Mouse (Mus musculus) fat pad, adult 2 months (tissue): Measurements from ENCODE around the gene Morc4.

Source experiments
- DNase-seq: peaks from one replicate; pipeline ENCODE4 v3.0.0-alpha.2; 2011; ENCODE audit warnings: low read depth, low spot score; ENCODE audit errors: extremely low read depth

Morc4 gene

DNA sequence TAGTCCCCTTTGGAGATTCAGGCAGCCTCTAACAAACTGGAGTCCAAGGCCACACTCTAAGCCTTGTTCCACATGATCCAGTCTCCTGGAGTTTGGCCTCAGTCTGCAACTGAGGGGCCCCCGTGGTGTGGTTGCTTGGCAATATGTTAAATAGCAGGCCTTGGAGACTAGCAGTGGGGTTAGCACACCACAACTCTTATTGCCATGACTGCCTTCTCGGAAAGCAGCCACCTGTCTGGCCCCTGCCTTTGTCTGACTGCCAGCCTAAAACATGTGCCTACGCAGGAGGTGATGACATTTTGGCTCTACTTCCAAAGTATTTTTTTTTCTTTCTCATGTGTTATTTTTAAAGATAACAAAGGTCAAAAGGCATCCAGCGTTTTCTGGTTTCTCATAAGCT is 63.4 kb downstream of the Morc4 start:
- DNase-seq: no peak

DNA sequence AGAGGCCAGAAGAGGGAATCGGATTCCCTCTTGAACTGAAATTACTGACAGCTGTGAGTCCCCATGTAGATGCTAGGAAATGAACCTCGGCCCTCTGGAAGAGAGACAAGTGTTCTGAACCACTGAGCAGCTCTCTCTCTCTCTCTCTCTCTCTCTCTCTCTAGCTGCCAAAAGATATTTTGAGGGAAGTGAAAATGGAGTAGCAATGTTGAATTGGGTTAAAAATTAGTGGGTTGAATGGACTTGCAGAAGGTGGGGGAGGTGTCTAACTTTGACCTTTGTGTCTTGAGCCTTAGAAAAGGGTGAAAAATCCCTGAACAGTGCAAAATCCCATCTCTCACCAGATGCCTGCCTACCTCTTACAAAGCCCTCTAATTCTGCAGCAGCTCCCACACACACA is 64.1 kb downstream of the Morc4 start:
- DNase-seq: no peak

DNA sequence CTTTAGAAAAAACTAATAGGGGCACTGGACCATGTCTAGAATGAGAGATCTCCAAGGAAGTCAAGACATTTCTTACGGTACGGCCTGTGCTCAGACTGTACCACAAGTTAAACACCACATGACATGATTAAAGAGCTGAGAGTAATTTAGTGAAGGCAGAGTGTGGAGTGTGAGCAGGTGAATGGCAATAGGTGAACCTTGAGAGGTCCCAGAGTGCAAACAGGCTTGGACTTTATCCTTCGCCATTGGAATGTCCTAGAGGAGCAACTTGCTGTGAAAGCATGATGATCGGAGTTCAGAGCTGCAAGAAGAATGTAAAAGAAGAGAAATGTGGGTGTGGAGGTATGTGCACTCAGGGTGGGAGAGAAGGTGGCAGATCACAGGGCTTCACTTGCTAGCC is 65.6 kb downstream of the Morc4 start:
- no peak for DNase-seq

- no peak for DNase-seq
Measured at GRCm38 (mm10) chrX:139803028-139803427, 68.4 kb downstream of the Morc4 start.

DNA sequence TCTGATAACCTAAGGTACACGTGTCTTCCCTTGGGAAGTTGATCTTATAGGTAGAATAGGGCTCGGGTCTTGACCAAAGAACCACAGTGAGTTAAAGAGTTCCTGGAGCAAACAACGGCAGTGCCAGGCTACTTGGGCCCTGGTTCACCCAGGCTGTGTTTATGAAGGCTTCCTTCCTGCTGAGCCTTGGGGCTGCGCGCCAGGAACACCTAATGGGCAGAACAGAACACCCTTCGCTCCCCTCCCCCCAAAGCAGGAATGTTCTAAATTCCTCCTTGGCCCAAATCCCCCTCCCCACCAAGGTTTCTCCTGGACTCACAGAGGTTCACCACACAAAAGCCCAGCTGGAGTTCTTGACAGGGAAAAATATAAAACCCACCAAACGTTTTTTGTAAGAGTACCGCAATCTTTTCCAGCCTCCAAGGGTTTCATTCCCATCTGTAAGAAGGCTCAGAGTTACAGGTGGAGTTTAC is 71.0 kb downstream of the Morc4 start, which contains the start of gene Cldn2:
Gene Cldn2 (plus strand): TSS at position 423 of the 473 bp plus-strand sequence.
- no peak for DNase-seq

DNA sequence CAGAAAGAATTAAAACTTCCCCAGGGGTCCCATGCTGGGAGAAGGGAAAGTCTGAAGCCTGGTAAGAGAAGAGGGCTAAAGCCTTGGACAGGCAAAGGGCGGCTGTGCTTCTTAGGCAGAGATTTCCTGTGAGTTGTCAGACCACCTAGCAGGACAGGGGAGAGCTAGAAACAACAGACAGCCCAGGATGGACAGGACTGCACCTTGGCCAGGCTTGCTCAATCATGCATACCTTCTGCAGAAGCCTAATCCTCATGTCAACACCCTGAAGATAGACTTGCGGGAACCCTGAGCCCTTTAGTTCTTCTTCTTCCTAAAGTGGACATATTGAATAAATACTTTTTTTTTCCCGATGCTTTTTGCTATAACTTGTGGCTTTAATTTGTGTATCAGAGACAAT is 71.5 kb downstream of the Morc4 start:
- no peak for DNase-seq

DNA sequence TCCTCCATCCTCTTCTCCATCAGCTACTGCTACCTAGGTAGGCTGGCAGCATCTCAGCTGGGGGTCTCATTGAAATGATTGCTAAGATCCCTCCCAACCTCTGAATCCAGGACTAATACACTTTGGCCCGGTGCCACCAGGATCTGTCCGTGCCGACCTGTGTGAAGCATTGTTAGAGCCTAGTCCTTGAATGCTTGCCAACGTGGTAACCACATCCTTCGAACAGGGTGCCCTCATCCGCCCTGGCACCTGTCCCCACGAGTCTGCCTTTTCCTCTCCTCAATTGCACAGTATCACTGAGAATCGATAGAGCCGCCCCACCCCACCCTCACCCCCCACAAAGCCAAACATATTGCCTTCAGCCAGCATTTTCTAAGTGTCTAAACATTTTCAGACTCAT is 73.6 kb downstream of the Morc4 start:
- no peak for DNase-seq

GRCm38 (mm10) chrX:139796037-139796436 is 75.4 kb downstream of the Morc4 start:
- DNase-seq: no peak

DNA sequence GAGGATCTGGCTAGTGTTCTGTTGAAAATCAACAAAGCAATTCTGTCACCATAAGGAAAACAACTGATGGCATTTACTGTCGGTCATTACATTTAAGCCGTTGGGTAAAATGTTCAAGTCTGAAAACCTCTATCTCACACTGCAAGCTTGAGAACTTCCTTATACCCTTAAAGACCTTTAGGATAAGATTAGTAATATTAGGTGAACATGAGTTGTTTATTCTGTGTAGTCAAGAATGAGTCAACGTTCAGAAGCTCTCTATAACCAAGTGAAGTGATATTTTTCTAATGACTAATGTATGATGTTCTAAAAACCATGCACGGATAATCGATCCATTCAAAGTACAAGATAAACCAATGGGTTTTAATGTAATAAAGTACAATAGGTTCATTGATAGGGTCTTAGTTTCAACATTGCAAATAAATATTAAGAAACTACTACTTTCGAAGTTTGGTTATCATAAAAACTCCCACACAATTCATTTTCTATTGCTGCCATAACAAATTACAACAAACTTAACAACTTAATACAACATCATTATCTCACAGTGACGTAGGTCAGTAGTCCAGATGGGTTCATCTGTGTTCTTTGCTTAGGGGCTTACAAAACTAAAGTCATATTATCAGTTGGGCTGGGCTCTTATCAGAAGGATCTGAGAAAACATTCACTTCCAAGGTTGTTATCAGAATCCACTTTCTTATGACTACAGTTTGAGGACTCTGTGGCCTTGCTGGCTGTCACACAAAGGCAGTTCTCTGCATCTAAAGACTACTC is 77.2 kb downstream of the Morc4 start:
- DNase-seq: no peak

DNA sequence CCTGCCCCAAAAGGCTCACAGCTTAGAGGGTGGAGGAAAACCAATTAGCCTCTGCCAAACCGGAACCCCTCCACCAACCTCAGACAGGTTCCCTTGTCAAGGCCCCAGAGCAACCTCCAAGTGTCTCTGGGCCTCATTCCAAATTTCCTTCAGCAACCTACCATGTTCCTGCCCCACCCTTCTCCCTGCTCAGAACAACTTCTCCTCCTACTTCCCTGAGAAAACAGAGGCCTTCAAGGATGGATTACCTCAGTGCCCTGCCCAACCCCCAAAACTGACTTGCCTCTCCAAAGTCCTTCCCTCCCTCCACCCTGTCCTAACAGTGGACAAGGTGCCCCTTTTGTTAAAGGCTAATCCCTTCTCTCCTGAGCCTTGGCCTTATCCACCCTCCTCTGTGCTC is 85.7 kb downstream of the Morc4 start:
- DNase-seq: no peak

DNA sequence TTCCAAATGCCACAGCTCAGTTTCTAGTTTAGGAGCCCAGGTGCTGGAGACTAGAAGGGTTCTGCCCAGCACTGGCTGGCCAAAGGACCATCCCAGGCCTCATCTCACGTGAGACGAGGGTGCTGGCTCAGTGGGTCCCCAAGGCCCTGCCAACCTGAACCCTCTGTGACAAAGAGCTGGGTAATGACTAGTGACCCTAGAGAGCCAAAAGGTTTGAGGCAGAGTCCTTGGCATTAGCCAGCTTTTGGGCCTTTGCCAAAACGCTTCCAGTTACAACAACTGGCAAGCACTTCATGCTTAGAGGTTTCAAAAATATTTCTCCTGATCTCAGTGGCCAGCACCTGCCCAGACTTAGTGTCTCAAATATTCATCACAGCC is 88.4 kb downstream of the Morc4 start:
- DNase-seq: no peak

GRCm38 (mm10) chrX:139782278-139783044 is 89.0 kb downstream of the Morc4 start, which contains the start of gene Ripply1:
Gene Ripply1, minus strand, starts transcription at chrX:139782353.
- no peak for DNase-seq

- DNase-seq: no peak
Measured at GRCm38 (mm10) chrX:139781563-139781962, 89.9 kb downstream of the Morc4 start.

DNA sequence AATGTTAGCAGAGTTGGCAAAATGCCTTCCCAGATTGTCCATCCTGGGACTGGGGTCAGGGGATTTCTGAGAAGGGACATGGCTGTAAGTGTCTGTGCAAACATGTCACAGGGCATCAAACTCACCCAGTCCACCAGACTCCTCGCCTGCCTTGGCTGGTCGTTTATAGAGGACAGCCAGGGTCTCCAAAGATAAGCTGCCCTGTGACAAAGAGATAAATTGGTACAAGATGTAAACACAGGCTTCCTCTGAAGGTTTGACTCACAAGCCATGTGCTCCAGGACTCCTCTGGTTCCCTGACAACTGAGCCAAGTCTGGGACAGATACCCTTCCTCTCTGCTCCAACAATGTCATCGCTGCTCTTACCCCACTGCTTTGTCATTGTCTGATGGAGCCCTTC is 90.5 kb downstream of the Morc4 start:
- no peak for DNase-seq

DNA sequence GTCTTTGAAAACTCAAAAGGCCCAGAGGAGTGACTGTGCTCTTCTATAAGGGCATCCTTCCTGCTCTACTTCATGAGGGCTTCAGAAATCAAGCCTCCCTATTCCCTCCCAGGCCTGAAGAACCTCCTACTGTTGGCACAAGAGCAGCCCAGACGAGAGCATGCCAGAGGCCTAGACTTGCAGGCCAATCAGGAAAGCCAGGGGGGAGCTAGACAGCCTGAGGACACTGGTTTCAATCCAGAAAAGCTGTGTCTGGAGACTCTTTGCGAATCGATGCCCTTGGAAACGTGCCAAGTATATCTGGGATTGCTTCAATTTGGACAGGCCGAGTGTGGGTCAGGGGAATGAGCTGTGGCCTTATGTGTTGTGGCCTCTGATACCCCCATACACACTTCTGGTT is 92.1 kb downstream of the Morc4 start:
- DNase-seq: no peak

DNA sequence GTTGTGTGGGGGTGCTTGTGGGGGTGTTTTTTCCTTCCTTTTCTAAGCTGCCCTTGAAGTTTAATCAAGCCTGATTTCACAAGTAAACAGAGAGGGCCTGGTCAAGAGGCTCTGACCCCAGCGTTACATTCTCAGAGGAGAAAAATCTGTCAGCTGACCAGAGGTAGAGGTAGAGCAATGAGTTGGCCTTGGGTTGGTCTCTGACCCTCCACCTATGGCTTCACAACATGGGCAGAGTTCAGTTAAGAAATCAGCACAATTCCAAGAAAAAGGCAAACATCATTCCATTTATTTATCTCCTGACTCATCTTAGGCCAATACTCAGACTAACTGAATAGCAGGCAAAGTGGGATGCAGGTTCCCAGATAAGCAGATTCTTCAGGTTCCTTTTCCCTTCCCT is 92.6 kb downstream of the Morc4 start:
- DNase-seq: no peak

- no peak for DNase-seq
Measured at GRCm38 (mm10) chrX:139777357-139777756, 94.1 kb downstream of the Morc4 start.

DNA sequence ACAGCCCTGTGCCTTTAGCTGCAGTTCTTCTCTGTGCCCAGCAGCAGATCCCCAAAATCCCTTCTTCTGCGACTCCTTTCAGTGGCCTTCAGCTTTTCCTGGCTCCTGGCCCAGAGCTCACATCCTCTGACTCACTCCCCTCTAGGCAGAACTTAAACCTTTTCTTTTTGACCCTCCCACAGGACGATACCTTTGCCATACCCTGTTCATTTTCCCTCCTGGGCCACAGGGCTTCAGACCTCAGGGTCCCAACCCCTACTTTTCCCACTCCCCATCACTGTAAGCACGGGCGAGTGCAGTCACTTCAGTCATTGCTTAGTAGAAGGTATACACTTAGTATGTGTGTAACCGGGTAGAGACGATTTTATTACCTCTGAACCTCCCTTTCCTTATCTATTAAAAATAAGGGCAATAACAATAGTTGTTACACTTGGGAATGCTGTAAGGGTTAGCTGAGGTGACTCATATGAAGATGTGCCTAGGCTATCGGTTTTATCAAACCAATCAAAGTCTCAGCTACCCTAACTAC is 96.3 kb downstream of the Morc4 start:
- DNase-seq: no peak

DNA sequence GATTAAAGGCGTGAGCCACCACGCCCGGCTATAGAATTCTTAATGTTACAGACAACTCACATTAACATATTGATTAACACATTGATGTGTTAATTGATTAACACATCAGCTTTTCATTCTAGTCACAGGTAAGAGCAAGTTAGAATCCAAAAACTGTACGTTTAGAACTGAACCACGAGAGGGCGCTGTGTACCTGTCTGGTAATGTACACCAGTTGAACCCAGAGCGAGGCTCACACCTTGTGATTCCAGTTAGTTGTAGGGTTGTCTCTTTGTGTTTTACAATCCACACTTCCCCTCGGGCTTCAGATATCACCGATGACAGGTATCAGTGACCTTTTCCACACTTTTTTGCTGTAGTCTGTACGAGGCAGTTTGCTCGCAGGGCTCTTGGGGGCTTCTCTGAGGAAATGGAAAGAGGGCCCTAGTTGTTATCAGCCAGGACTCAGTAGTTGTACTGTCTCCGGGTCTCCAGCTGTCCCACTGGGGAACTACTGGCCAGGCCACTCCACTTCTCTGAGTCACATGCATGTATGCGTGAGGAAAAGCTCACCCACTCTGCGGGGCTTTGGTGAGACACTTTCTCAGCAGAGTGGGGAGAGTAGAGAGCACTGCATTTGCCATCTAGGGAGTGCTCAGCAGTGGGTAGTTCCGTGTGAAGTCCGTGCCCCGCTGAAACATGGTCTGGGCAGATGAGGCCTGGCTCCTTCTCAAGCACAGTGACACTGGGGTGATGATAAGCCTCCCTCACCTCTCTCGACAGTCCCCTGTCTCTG is 97.0 kb downstream of the Morc4 start:
- DNase-seq: no peak
